Mouse (Mus musculus): ENCODE results near the gene Scfd2. TPM values are rescaled to one million over a fixed set of nuclear protein-coding genes. Genes with fewer than 3 reads are reported as not detected.

The Scfd2 gene
- total and polyA plus RNA-seq, 2 experiments: 8.5 to 11.5 TPM

DNA sequence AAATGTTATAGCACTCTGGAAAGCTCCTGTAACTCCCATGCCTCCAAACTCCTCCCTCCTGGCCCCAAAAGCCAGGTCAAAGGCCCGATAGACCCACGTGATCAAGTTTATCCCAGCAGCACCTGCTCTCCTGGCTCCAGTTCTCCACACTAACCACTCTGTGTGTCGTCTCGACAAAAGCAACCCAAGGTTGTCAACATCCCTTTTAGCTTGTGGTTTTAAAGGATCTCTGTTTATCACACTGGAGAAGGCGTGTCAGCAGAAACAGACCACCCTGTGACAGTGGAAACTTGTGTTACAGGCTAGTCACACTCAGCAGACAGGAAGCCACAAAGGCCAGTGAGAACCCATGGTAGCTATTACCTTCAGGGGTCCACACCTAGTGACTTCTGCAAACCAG is 127.5 kb downstream of the Scfd2 start:
- Histone ChIP-seq H3K27ac (replicated peaks; ENCODE audit: insufficient read depth, low read depth, low read length) (no peak overlapping the region), H3K27me3 (ENCODE audit: control insufficient read depth, insufficient read depth, low read length) (no peaks in the 10 kb centered on the region), H3K79me2 (ENCODE audit: control insufficient read depth, insufficient read depth, low read length) (no peaks in the 10 kb centered on the region; the same call in 1 of the 2 replicates), H3K36me3 (ENCODE audit: control insufficient read depth, insufficient read depth, low read length) (no peaks in the 10 kb centered on the region), H3K9ac (ENCODE audit: low read depth, low read length) (no peak overlapping the region), H3K4me1 (ENCODE audit: control insufficient read depth, insufficient read depth, low read length) (peaks cover 1% of the 10 kb centered on the region; the same call in 1 of the 2 replicates), H3K4me3 (ENCODE audit: insufficient read depth, low read depth, low read length) (no peak overlapping the region)
- DNase-seq (ENCODE audit: extremely low read depth, low read depth, low spot score): peak; percentile 79
- 29% methylated on average over 5 of the region's 5 CpGs for WGBS
- TF ChIP-seq POLR2A (IDR thresholded peaks at IDR 0.05; ENCODE audit: extremely low read depth, insufficient read depth, low read length) (no peak), CTCF (IDR thresholded peaks at IDR 0.05; ENCODE audit: low read depth, low read length) (no peak)

DNA sequence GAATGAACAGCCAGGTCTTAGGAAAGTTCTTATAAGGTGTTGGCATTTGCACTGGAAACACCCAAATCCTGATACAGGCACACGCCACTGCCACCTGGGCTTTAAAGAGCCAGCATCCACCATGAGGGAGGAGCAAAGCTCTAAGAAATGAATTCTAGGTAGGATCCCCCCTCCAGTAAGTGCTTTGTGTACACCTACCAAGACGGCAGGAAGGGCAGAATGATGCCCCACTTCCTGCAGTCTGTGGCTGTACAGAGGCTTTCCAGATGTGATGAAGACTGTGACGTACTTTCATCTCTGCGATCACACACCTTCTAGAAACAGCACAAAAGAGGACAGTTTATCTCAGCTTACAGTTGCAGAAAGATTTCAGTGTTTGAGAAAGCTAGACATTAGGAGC is 128.9 kb downstream of the Scfd2 start:
- Histone ChIP-seq H3K27ac (replicated peaks; ENCODE audit: insufficient read depth, low read depth, low read length) (no peak overlapping the region), H3K27me3 (ENCODE audit: control insufficient read depth, insufficient read depth, low read length) (no peaks in the 10 kb centered on the region), H3K9ac (ENCODE audit: low read depth, low read length) (no peak overlapping the region), H3K79me2 (ENCODE audit: control insufficient read depth, insufficient read depth, low read length) (no peaks in the 10 kb centered on the region; the same call in 1 of the 2 replicates), H3K4me1 (ENCODE audit: control insufficient read depth, insufficient read depth, low read length) (peaks cover 1% of the 10 kb centered on the region; the same call in 1 of the 2 replicates), H3K4me3 (ENCODE audit: insufficient read depth, low read depth, low read length) (no peak overlapping the region), H3K36me3 (ENCODE audit: control insufficient read depth, insufficient read depth, low read length) (no peaks in the 10 kb centered on the region)
- WGBS: 85% methylated on average over 4 of the region's 4 CpGs
- TF ChIP-seq CTCF (IDR thresholded peaks at IDR 0.05; ENCODE audit: low read depth, low read length) (no peak), POLR2A (IDR thresholded peaks at IDR 0.05; ENCODE audit: extremely low read depth, insufficient read depth, low read length) (no peak)
- DNase-seq (ENCODE audit: extremely low read depth, low read depth, low spot score): no peak

- no peaks in the 10 kb centered on the region for H3K79me2 ChIP-seq (ENCODE audit: control insufficient read depth, insufficient read depth, low read length)
- no peak for TF ChIP-seq CTCF (IDR thresholded peaks at IDR 0.05; ENCODE audit: low read depth, low read length)
- no peak for TF ChIP-seq POLR2A (IDR thresholded peaks at IDR 0.05; ENCODE audit: extremely low read depth, insufficient read depth, low read length)
- peaks cover 1% of the 10 kb centered on the region; the same call in 1 of the 2 replicates for H3K4me1 ChIP-seq (ENCODE audit: control insufficient read depth, insufficient read depth, low read length)
- H3K36me3 ChIP-seq (ENCODE audit: control insufficient read depth, insufficient read depth, low read length): no peaks in the 10 kb centered on the region
- WGBS: 87% methylated on average over 2 of the region's 2 CpGs
- H3K27me3 ChIP-seq (ENCODE audit: control insufficient read depth, insufficient read depth, low read length): no peaks in the 10 kb centered on the region
- no peak for DNase-seq (ENCODE audit: extremely low read depth, low read depth, low spot score)
- no peak overlapping the region for H3K4me3 ChIP-seq (ENCODE audit: insufficient read depth, low read depth, low read length)
- H3K27ac ChIP-seq (replicated peaks; ENCODE audit: insufficient read depth, low read depth, low read length): no peak overlapping the region
- H3K9ac ChIP-seq (ENCODE audit: low read depth, low read length): no peak overlapping the region
Measured at GRCm38 (mm10) chr5:74391806-74392205, 139.8 kb downstream of the Scfd2 start.

GRCm38 (mm10) chr5:74391346-74391745 is 140.2 kb downstream of the Scfd2 start:
- no peak for DNase-seq (ENCODE audit: extremely low read depth, low read depth, low spot score)
- Histone ChIP-seq H3K4me1 (ENCODE audit: control insufficient read depth, insufficient read depth, low read length) (peaks cover 1% of the 10 kb centered on the region; the same call in 1 of the 2 replicates), H3K4me3 (ENCODE audit: insufficient read depth, low read depth, low read length) (no peak overlapping the region), H3K36me3 (ENCODE audit: control insufficient read depth, insufficient read depth, low read length) (no peaks in the 10 kb centered on the region), H3K79me2 (ENCODE audit: control insufficient read depth, insufficient read depth, low read length) (no peaks in the 10 kb centered on the region), H3K27me3 (ENCODE audit: control insufficient read depth, insufficient read depth, low read length) (no peaks in the 10 kb centered on the region), H3K9ac (ENCODE audit: low read depth, low read length) (no peak overlapping the region), H3K27ac (replicated peaks; ENCODE audit: insufficient read depth, low read depth, low read length) (no peak overlapping the region)
- TF ChIP-seq CTCF (IDR thresholded peaks at IDR 0.05; ENCODE audit: low read depth, low read length) (no peak), POLR2A (IDR thresholded peaks at IDR 0.05; ENCODE audit: extremely low read depth, insufficient read depth, low read length) (no peak)
- 97% methylated on average over 5 of the region's 5 CpGs for WGBS

DNA sequence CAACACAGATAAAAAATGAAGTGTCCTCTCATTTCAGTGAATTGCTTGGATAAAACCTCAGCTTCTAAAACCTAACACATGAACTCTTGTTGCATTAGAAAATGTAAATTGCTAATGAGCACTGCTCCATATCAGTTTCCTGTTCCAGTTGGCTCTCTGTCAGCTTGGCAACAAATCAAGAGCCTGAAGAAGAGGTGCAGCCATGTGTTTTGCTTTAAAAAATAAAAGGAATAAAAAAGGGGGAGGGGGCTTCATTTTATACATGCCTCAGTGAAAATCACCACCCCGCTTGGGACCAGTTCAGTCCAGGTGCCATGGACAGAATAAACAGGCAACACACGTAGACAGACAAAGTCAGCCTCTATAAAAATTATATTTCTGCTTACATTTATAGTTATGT is 142.7 kb downstream of the Scfd2 start:
- H3K79me2 ChIP-seq (ENCODE audit: control insufficient read depth, insufficient read depth, low read length): no peaks in the 10 kb centered on the region
- H3K9ac ChIP-seq (ENCODE audit: low read depth, low read length): no peak overlapping the region
- WGBS: 89% methylated on average over 2 of the region's 2 CpGs
- no peaks in the 10 kb centered on the region for H3K27me3 ChIP-seq (ENCODE audit: control insufficient read depth, insufficient read depth, low read length)
- no peak overlapping the region for H3K4me3 ChIP-seq (ENCODE audit: insufficient read depth, low read depth, low read length)
- H3K36me3 ChIP-seq (ENCODE audit: control insufficient read depth, insufficient read depth, low read length): no peaks in the 10 kb centered on the region
- H3K27ac ChIP-seq (replicated peaks; ENCODE audit: insufficient read depth, low read depth, low read length): no peak overlapping the region
- peaks cover 3% of the 10 kb centered on the region; the same call in 1 of the 2 replicates for H3K4me1 ChIP-seq (ENCODE audit: control insufficient read depth, insufficient read depth, low read length)
- TF ChIP-seq CTCF (IDR thresholded peaks at IDR 0.05; ENCODE audit: low read depth, low read length) (no peak), POLR2A (IDR thresholded peaks at IDR 0.05; ENCODE audit: extremely low read depth, insufficient read depth, low read length) (no peak)
- DNase-seq (ENCODE audit: extremely low read depth, low read depth, low spot score): peak; percentile 21

- H3K4me3 ChIP-seq (ENCODE audit: insufficient read depth, low read depth, low read length): no peak overlapping the region
- H3K36me3 ChIP-seq (ENCODE audit: control insufficient read depth, insufficient read depth, low read length): no peaks in the 10 kb centered on the region
- no peaks in the 10 kb centered on the region for H3K79me2 ChIP-seq (ENCODE audit: control insufficient read depth, insufficient read depth, low read length)
- H3K27me3 ChIP-seq (ENCODE audit: control insufficient read depth, insufficient read depth, low read length): no peaks in the 10 kb centered on the region
- DNase-seq (ENCODE audit: extremely low read depth, low read depth, low spot score): no peak
- no peak overlapping the region for H3K27ac ChIP-seq (replicated peaks; ENCODE audit: insufficient read depth, low read depth, low read length)
- 90% methylated on average over 6 of the region's 6 CpGs for WGBS
- no peak for TF ChIP-seq CTCF (IDR thresholded peaks at IDR 0.05; ENCODE audit: low read depth, low read length)
- no peak for TF ChIP-seq POLR2A (IDR thresholded peaks at IDR 0.05; ENCODE audit: extremely low read depth, insufficient read depth, low read length)
- H3K4me1 ChIP-seq (ENCODE audit: control insufficient read depth, insufficient read depth, low read length): peaks cover 3% of the 10 kb centered on the region; the same call in 1 of the 2 replicates
- H3K9ac ChIP-seq (ENCODE audit: low read depth, low read length): no peak overlapping the region
Measured at GRCm38 (mm10) chr5:74388101-74388500, 143.5 kb downstream of the Scfd2 start.

Measured in liver, adult 2 months (tissue).